In genomic region chr3:115580131-115580932, GRCm38 (mm10) we compare ENCODE assay signal across 11 mouse cellular contexts.
A peak's percentile ranks its signal among the peaks of the same experiment; 100 is the strongest.
DNase-seq lines count a peak whose midpoint lies in the region; ATAC-seq lines count a peak whose summit lies in the region.
"Had no signal": no experiment of that assay in that cellular context is flagged by ENCODE, and none has a peak within 500 bp of the region (broad histone marks: within the 10 kb centered on the region; RNA-seq: fewer than 3 reads in every experiment).

No protein-coding gene starts in this region.

- H3K9me3 ChIP-seq in kidney, embryonic 15.5 days (replicated peaks) = no peaks in the 10 kb centered on the region

- peak; percentile 8 for DNase-seq in embryo, embryonic 10 days (ENCODE audit: low spot score)
- no peak for DNase-seq in embryo, embryonic 9.5 days (ENCODE audit: extremely low spot score)
- peak; percentile 26 to 52 for DNase-seq in right cerebral cortex, postnatal 10 days (ENCODE audit: low spot score in 2 of 2)
- no peak for DNase-seq in right cerebral cortex, postnatal 4 days
- DNase-seq in layer of hippocampus, adult 9-11 months = peak; percentile 38
- DNase-seq in telencephalon, adult 2 months (ENCODE audit: low read depth, low spot score) = peak; percentile 54
- DNase-seq: heart, adult 18-20 months; retina, postnatal 1 day had no signal

- H3K27ac ChIP-seq in kidney, embryonic 15.5 days = no peak overlapping the region

- H3K9ac ChIP-seq in kidney, embryonic 15.5 days = no peak overlapping the region

- no peaks in the 10 kb centered on the region for H3K27me3 ChIP-seq in kidney, embryonic 15.5 days

- H3K4me1 ChIP-seq in kidney, embryonic 15.5 days = no peaks in the 10 kb centered on the region

- no peak for ATAC-seq in kidney, embryonic 15.5 days (replicated peaks; ENCODE audit: low FRiP score)
- no peak for ATAC-seq in megakaryocyte-erythroid progenitor cell, adult 5-6 weeks (replicated peaks; ENCODE audit: low FRiP score, low TSS enrichment, poor library complexity, severe bottlenecking)
- ATAC-seq: intestine, postnatal 0 days had no signal

- no peak overlapping the region for H3K4me2 ChIP-seq in kidney, embryonic 15.5 days

- H3K4me3 ChIP-seq in kidney, embryonic 15.5 days (replicated peaks) = no peak overlapping the region

- H3K36me3 ChIP-seq in kidney, embryonic 15.5 days = no peaks in the 10 kb centered on the region

- 60% methylated on average over 4 of the region's 4 CpGs for WGBS in kidney, embryonic 15.5 days

Comparison
In these comparisons a context has a peak if more than half of its experiments do, and no peak if none do; other contexts are left out.
1. DNase-seq: peak in embryo, embryonic 10 days (single experiment), right cerebral cortex, postnatal 10 days (2 of 2), layer of hippocampus, adult 9-11 months (single experiment) and telencephalon, adult 2 months (single experiment); none in embryo, embryonic 9.5 days (single experiment) and right cerebral cortex, postnatal 4 days (single experiment).